Mouse (Mus musculus) kidney, adult 11 months (tissue): ENCODE measurements around the gene Timp3.

Experiments used
- DNase-seq: peaks from one replicate; pipeline ENCODE4 v3.0.0; 2022

Timp3 gene

GRCm38 (mm10) chr10:86298326-86298725 lies 1.8 kb upstream of the Timp3 start:
- peak; percentile 83 for DNase-seq

- DNase-seq = peak; percentile 16
These were observed 377 bp upstream of the Timp3 start for GRCm38 (mm10) chr10:86299795-86300194.

- no peak for DNase-seq
These were observed 932 bp downstream of the Timp3 start for GRCm38 (mm10) chr10:86301117-86301490.

- DNase-seq = no peak
These were observed 1.6 kb downstream of the Timp3 start for GRCm38 (mm10) chr10:86301593-86302317.

GRCm38 (mm10) chr10:86302318-86302648 lies 2.1 kb downstream of the Timp3 start:
- no peak for DNase-seq

GRCm38 (mm10) chr10:86302761-86303494 lies 2.8 kb downstream of the Timp3 start:
- DNase-seq = peak; percentile 86

- no peak for DNase-seq
These were observed 3.3 kb downstream of the Timp3 start for GRCm38 (mm10) chr10:86303495-86303876.

GRCm38 (mm10) chr10:86304583-86304982 lies 4.4 kb downstream of the Timp3 start:
- peak; percentile 35 for DNase-seq

- no peak for DNase-seq
These were observed 7.1 kb downstream of the Timp3 start for GRCm38 (mm10) chr10:86307235-86307634.

GRCm38 (mm10) chr10:86310527-86310926 lies 10.4 kb downstream of the Timp3 start:
- DNase-seq = no peak

- no peak for DNase-seq
These were observed 12.8 kb downstream of the Timp3 start for GRCm38 (mm10) chr10:86312976-86313375.

GRCm38 (mm10) chr10:86313448-86313847 lies 13.3 kb downstream of the Timp3 start:
- no peak for DNase-seq

- DNase-seq = no peak
These were observed 15.3 kb downstream of the Timp3 start for GRCm38 (mm10) chr10:86315513-86315912.

- DNase-seq = no peak
These were observed 17.5 kb downstream of the Timp3 start for GRCm38 (mm10) chr10:86317633-86318032.

GRCm38 (mm10) chr10:86318552-86319140 lies 18.5 kb downstream of the Timp3 start:
- DNase-seq = no peak

GRCm38 (mm10) chr10:86319526-86319925 lies 19.4 kb downstream of the Timp3 start:
- no peak for DNase-seq

GRCm38 (mm10) chr10:86320204-86320603 lies 20.0 kb downstream of the Timp3 start:
- DNase-seq = no peak

- DNase-seq = no peak
These were observed 21.0 kb downstream of the Timp3 start for GRCm38 (mm10) chr10:86321194-86321593.

GRCm38 (mm10) chr10:86322006-86322405 lies 21.8 kb downstream of the Timp3 start:
- DNase-seq = no peak

GRCm38 (mm10) chr10:86323275-86323994 lies 23.3 kb downstream of the Timp3 start:
- DNase-seq = no peak

GRCm38 (mm10) chr10:86325272-86325671 lies 25.1 kb downstream of the Timp3 start:
- DNase-seq = no peak

GRCm38 (mm10) chr10:86328143-86328542 lies 28.0 kb downstream of the Timp3 start:
- DNase-seq = no peak

GRCm38 (mm10) chr10:86328691-86329090 lies 28.5 kb downstream of the Timp3 start:
- DNase-seq = no peak
